Mouse (Mus musculus) right cerebral cortex, adult 18-20 months (tissue): ENCODE data around the gene Synm.

Experiments used
- DNase-seq: peaks from one replicate; pipeline ENCODE4 v3.0.0; 2022; ENCODE audit warnings: mixed read lengths

Gene Synm

DNA sequence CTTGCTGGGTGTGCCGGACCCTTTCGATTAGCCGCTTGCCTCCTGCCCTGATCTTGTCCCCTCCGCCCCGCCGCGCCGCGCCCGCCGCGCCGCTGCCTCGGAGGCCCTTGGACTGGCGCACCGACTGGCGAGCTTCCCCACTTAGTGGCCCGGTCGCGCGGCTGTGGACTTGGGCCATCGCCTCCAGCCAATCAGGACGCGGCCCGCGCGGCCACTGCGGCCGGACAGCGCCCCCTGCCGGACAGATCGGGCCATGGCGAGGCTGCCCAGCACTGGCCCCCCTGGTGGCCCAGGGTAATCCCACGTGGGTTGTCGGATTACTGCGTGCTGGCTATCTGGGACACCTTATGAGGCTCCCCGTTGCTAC is at the start of gene Synm:
Synm (minus strand) TSS at position 114 of the 367 bp plus-strand sequence.
- peak; percentile 89 for DNase-seq

DNA sequence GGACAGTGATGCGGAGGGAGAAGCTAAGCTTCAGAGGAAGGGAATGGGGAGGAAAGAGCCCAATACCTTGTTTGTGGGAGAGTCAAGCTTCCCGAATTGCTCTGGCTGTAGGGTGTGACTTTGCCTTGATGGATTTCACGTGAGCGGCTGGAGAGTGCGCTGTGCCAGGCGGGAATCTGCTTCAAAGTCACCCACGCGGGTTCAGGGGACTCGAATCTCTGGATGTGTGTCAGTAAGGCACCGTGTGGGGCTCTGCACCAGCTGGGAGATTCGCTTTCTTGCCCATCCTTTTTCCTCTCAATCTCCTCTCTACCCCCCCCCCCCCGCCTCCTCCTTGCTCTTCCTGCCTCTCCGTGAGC is 44.3 kb upstream of the Synm start:
- peak; percentile 24 for DNase-seq

DNA sequence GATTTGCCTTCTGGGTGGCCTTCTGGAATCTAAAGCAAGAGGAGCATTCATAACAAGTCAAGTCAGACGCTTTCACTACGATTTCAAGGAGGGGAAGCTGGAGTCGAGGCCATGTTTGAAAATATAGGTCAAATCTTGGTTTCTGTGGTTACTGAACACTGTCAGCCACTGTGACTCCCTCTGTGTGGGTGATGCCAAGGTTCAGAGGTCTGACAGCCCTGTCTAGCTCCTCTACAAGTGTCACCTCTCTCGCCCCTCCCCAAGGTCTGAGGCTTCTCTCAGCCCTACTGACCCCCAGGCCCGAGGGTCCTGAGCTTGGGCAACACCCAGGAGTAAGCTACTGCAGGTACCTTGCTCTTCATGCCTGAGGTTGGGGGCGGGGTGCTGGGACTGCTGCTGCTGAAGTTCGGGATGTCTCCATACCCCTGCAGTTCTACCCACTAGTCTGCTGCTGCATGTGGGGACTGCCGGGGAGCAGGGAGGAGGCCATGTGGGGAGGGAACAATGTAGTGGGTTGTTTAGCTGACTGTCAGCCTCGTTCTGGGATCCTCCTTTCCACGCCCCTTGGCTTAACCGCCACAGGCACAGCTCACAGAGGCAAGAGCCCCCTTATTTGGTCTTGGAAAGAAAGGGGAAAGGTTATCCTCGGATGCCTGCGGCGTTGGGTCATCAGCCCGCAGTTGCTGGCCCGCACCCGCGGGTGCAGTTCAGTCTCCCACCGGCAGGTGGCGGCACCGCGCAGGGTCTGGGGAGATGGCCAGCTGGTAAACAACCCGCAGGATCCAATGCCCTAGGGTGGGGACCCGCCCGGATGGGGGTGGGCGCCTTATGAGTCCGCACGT is 43.7 kb upstream of the Synm start:
- DNase-seq: peak; percentile 74

DNA sequence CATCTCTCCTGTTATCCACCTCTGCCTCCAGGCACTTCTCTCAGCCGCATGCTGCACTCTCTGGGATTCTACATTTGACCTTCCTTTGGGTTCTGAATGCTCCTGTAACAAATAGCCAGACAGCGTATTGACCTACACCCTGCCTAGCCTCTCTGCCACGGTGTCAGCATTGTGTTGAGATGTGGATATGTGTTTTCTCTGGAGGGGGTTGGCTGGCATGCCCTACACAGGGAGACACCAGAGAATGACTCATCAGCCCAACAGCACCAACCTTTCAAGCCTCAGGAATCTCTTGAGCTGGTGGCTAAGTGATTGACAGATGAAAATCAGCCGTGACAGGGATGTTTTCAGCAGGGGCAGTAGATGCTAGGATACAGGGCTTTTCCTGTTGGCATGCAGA is 41.5 kb upstream of the Synm start:
- no peak for DNase-seq

DNA sequence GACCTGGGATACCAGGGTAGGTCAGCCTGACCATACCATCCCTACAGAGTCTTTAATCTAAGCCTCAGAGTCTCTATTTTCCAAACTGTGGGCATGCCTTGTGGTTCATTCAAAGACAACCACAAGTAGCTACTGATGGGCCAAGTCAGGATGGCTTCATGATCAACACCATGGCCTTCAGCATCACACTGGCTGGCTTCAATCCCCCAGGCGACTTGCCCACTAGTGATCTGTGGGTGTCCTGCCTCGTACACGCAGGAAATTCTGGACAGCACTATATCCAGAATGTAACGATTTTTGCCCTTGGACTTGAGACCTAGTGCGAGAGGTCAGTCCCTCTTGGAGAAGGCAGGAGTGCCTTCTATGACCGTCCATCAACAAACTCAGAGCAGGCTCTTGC is 41.0 kb upstream of the Synm start:
- no peak for DNase-seq

DNA sequence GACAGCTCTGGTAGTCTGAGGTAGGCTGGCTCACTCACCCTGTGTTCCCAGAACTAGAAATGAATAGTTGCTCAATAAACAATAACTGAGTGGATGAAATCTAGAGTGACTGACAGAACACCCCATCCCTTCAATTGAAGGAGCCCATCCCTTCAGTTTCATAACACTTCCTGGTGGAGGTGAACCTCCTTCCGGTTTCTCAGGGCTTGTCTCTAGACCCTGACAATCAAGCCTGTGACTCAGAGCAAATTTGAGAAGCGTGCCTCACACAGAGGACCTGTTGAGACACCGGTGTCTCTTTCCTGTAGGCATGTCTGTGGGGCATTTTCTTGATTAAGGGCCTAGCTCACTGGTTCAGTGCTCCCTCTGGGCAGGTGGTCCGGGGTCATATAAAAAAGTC is 38.9 kb upstream of the Synm start:
- DNase-seq: no peak

DNA sequence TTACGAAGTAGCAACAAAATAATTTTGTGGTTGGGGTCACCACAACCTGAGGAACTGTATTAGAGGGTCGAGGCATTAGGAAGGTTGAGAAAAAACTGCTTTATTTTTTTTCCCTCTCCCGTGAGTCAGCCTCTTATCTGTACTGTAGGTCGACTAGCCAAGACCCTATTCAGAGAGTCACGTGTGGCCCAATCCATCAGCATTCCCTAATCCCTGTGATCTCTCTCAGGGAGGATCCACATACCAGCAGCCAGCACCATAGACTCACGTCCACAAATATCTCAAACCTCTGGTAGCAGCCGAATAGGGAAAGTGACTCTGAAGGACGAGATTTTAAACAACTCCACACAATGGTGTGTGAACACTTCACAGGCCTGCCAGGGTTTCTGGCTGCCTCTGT is 37.5 kb upstream of the Synm start:
- DNase-seq: no peak

DNA sequence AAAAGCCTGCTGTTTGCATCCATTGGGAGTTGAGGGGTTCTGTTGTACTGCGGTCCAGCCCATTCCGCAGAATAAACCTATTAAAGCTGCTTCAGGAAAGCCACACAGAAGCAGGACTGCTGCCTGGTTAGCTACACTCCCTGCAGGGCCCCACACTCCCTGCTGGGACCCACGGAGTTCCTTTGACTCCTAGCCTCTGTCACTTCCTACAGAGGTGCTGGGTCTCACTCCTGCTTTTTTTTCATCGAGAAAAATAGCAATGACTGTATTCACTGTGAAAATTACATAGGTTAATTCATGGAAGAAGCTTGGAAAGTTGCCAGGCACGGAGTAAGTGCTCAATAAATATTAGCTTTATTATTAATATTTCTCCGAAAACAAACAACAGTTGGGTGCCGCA is 33.9 kb upstream of the Synm start:
- DNase-seq: no peak

DNA sequence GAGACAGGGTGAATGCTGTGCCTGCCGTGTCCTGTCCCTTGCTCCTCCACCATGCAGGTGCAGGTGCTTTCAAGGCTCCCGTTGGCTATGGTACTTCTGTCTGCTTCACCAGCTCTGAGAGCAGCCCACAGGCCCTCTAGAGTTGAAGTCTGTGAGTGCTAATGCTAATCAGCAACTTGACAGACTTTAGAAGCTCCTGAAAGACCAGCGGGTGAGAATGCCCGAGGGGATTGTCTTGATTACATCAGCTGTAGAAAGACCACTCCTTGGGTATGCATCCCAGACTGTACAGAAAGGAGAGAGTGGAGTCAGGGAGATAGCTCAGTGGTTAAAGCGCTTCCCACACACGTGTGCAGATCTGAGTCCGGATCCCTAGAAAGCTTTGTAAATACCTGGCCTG is 31.7 kb upstream of the Synm start:
- no peak for DNase-seq

DNA sequence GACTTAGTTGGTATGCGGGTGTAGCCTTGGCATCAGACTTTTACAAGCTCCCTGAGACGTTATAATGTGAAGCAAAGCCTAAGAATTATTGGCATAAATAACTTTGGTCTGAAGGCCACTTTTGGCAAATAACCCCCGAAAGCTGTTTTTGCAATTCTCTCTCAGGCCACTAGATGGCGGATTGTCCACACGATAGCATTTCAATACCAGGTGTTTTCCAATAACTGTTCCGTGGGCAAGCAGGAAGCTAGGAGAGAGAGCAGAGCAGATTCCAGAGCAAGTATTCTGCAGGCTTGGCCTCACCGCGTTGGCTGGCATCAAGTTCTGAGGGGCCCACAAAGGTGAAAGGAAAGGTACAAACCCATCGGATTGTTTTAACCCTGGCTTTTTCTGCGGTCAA is 29.2 kb upstream of the Synm start:
- peak; percentile 71 for DNase-seq

DNA sequence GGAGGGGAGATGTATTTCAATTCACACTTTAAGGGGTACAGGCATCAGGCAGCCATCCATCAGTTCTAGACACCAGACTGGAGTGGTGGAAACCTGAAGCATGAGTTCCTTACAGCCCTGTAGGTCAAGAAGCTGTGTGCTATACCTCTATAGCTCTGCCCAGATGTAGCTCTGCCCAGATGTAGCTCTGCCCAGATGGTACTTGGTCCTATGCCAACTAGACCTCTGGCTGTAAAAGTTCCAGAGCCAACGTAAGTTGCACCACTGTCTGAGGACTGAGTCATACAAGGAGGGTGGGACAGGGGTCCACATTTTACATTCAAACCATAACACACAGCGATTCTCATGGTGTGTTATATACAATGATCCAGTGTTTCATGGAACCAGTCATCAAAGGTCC is 28.3 kb upstream of the Synm start:
- DNase-seq: no peak

DNA sequence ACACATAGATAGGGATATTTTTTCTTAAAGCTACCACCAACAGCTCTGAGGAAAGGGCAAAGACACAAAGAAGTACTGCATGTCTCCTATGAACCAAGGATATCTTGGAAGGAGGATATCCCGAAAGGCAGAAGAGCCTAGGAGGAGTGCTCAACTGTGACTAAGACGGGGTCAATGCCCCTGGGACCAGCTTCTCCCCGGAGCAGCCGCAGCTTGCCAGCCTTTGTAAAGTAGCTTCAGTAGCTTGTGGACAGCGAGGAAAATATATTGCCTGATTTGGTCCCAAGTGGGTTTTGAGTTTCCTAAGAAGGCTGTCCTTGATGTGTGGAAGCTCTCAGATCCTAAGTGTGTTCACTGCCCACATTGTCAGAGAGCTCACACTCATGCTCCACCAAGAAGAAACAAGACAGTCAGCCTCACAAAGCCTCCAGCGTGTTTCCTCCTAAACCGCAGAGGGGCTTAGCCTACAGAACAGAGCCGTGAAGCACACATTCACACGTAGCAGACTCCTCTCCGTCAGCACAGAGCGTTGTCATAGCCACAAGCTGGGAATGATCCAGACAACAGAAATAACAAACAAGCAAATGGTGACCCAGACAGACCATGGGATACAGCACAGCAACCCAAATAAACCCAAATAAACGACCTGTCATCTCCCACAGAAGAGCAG is 17.2 kb upstream of the Synm start:
- no peak for DNase-seq

DNA sequence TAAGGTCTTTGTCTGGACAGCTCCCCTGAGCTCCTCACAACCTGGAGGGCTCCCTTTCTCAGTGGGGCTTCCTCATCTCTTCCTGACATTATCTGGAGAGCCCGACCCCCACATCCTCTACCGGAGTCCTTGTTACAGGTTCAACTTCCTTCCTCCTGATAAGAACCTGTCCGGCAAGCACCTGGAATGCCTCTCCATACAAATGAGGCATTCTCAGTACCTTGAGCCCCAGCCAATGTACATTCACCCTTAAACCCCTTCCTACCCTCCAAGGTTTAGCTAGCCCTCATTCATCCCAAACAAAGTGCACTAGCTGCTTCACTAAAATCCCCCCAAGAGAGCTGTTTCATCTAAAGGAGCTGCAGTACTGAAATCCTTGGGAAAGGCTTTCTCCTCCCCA is 16.1 kb upstream of the Synm start:
- no peak for DNase-seq

DNA sequence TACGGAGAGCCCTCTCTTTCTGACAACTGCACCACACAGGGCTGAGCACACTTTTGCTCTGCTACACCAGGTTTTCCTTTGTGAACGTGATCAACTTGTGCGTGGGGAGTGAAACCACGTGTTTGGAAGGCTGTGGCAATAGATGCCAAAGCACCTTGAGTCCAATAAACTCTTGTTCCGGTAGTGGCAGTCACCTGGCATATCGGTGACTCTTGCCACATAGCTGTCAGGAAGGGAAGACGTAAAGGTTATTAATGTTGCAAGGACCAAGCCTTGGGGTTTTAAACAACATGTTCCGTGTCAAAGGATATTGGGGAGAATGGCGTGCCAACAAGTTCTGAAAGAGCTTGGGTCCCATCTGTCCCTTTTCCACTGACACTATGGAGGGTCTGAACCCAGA is 12.7 kb upstream of the Synm start:
- no peak for DNase-seq

DNA sequence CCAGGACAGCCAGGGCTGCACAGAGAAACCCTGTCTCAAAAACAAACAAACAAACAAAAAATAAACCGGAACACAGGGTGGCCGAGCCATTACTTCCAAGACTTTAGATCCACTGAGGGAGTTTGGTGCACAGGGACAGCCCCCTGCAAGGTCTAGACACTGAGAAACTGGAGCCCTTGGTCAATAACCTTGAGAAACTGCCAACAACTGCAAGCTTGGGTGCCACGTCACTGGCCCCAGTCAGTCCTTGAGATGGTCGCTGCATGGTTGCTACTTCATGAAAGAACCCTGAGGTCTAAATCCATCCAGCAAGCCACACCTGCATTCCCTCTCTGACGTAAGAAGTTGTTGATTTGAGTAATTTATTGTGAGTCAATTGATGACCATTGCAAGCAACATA is 9.9 kb upstream of the Synm start:
- no peak for DNase-seq

DNA sequence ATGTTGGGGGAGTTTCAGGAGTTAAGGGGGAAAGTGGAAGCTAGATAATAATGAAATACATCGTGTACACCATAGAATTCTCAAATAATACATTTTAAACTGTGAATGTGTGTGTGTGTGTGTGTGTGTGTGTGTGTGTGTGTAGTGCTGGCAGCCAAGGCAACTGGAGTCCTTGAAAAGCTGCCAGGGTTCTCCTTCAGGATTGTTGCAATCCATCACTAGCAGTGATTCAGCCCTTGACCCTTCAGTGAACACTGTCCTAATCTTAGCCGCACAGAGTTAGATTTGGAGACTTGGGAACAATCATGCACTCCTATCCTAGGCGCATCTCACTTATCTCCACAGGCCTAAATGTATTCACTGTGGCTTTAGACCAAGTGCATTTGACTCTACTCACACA is 8.6 kb upstream of the Synm start:
- DNase-seq: no peak

DNA sequence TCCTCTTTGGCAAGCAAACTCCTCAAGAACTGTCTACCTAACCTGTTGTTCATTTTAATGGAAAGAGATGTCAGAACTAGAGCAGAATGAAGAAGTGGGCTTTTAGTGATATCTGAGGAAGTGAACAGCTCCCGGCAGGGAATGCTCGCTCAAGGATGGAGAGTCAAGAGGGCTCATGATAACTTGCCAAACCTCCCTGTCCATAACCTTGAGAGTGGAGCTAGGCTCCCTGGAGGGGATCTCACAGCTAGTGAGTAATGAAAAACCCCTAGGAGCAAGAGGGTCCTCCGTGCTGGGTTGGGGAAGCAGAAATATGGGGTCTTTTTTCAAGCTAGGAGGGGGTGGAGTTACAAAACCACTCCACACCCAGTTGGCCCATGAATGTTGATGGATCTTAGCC is 4.1 kb upstream of the Synm start:
- DNase-seq: no peak

DNA sequence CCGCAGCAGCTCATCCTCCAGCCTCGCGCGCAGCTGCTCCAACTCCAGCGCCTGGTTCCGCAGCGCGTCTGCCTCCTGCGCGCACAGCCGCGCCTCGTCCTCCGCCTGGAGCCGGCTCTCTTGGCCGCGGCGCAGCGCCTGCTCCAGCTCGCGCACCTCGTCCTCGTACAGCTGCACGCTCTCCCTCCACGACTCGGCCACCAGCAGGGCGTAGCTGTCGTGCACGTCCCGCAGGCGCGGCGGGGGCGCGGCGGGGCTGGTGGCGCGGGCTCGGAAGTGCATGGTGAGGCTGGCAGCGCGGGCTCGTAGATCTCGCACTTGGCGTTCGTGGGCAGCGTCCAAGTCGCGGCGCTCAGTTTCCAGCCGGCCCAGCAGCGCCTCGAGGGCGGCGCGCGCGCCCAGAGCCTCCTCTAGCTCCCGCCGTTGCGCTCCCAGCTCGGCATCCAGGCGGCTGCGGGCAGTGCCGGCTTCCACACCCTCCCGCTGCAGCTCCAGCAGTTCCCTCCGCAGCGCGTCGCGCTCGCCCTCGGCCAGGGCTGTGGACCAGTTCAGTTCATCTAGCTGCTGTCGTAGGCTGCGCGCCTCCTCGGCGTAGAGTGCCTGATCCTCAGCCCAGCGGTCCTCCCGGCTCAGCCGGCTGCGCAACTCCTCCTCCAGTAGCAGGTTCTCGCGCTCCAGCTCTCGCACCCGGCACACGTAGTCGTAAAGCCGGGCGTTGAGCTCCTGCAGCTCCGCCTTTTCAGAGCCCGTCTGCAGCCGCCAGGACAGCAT is 499 bp downstream of the Synm start:
- peak; percentile 82 for DNase-seq

DNA sequence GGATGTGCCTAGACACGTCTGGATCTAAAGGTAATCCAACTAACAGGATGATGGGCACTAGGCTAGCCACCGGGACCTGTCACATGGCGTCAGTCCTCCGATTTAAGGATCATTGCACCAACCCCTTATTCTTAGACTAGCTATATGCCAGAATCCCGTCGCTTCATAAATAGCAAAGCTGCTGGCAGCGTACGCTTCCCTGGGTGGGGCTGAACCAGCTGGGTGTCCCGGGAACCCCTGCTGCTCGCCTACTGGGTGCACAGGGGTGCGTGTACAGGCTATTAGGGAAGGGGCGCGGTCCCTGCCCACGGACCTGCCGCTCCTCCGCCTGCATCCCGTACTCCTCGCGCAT is 1.1 kb downstream of the Synm start:
- no peak for DNase-seq

DNA sequence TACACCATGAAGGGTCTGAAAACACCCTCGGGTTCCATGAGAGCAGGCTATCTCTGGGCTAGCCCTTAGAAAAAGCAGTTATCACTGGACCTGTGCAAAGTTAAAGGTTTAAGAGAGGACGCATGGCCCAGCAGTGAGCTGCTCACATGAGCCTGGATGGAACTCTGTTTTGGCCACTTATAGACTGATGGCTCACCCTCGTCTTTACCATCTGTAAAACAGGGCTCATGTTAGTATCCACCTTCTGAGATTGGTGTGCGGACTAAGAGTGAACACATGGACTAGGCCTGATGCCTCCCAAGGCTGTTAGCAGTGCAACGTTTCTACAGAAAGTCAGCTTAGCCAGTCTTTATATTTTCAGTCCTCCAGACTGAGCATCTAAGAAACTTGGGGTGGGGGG is 2.9 kb downstream of the Synm start:
- no peak for DNase-seq

DNA sequence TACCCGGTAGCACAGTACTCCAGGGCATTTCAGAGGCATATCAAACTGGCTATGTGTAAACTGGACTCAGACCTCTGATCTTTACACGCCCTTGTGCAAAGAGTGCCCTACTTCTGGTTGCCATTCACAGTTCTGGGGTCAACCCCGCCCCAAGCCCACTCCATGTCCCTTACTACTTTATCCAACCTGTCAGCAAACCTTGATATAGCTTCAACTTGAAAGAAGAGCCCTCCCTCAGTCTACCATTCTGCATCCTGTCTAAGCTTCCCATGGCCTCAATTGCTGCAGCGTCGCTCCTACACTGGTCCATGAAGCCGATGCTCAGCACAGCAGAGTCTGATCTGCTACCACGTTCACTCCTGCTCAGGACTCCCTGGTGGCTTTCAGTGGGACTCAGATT is 4.2 kb downstream of the Synm start:
- DNase-seq: no peak

DNA sequence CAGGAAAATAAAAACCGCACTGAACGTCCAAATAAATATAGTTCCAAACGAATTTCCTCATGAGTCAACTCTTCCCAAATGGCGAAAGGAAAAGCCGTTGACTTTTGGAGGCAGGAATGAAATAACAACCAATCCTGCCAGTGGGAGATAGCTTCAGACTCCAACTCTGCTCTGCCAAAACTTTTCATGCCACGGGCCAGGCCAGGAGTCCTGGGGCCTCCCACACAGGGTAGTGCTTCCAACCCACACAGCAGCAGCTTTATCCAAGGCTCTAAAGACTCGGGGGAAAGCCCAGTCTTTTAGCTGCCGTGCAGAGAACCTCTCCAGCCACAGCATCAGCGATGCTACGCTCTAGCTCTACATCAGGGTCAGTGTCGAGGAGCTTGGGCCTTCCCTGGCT is 4.9 kb downstream of the Synm start:
- DNase-seq: no peak

DNA sequence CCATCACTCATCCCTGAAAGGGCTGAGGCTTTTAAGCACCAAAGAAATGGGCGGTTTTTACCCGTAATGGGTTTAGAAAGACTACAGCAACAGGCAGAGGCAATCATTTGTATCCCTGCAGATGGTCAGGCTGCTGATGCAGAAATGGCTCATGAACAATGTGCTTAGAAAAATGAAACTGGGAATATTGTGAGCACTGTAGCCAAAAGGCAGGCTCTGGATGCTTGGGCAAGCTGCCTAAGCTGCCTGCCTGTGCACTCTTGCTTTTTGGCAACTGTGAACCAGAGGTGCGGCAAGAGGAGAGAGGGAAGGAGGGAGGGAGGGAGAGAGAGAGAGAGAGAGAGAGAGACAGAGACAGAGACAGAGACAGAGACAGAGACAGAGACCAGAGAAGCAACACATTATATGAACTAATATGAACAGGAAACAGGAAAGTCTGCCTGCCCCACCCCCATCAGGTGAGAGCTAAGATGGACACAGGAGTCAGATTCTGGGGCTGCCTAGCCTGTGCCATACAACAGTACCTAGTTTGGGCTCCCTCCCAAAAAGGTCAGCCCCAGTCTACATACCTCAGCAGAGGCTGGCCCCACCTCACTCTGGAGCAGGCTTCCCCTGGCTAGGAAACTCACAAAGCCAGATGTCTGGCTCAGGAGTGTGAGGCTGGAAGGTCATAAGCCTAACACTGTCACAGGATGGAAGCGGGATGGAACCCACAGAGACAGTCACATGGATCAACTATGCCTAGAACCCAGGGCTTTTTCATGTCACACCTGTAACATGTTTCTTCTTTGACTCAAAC is 9.9 kb downstream of the Synm start:
- DNase-seq: no peak
